Mouse (Mus musculus) c-Kit-positive CD71-negative TER-119-negative erythroid progenitor cells, embryonic 14.5 days (primary cell): Measurements from ENCODE around the gene Ptpru.
"Not testable (repeated sequence)": the region's sequence is repeated elsewhere in the genome, so short reads cannot be mapped to it uniquely, and the experiment has no call there.

ENCODE experiments used
- DNase-seq: peaks from one replicate; pipeline ENCODE4 v3.0.0-alpha.2; 2013; ENCODE audit warnings: low read depth

Ptpru gene

GRCm38 (mm10) chr4:131833971-131834609, 4.0 kb downstream of the Ptpru start:
- DNase-seq = no peak

- no peak for DNase-seq
Observed at GRCm38 (mm10) chr4:131832759-131833407, 5.2 kb downstream of the Ptpru start.

DNA sequence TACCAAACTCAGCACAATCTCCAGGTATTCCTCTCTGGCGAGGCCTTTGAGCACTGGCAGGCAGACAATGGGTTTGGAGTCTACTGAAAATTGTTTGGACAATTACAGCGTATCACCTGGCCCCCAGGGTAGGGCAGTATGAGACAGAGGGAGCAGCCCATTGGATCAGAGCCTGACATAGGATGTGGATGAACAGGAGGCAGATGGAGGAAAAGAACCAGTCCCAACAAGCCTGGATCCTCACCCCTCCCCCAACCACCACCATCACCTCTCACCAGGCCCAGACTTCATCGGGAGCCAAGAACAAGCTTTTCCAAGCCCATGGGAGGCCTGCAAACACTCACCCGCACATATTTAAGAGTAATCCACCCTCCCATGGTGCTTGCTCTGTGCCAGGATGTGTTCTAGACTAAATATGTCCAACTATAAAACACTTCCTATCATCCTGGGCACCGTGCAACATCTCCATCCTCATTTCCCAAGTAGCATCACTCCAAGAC, 6.5 kb downstream of the Ptpru start:
- DNase-seq = no peak

DNA sequence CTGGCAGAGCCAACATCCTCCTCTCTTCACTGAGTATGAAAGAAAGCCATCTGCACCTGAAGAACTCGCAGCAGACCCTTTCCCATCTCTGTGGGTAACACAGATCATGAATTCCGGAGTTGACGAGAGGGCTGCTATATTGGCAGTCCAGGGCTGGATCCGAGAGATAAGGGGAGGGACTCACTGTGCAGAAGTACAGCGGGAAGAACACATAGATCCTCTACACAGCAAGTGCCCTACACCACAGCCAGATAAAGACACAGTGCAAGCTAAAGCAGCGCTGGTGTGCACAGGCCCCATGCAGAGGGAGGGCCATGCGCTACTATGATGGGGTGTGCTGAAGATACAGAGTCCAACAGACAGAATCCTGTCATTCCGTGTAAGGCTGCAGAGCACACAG, 9.0 kb downstream of the Ptpru start:
- DNase-seq = no peak

GRCm38 (mm10) chr4:131826905-131827304, 11.2 kb downstream of the Ptpru start:
- no peak for DNase-seq

GRCm38 (mm10) chr4:131825830-131826229, 12.3 kb downstream of the Ptpru start:
- DNase-seq = no peak

DNA sequence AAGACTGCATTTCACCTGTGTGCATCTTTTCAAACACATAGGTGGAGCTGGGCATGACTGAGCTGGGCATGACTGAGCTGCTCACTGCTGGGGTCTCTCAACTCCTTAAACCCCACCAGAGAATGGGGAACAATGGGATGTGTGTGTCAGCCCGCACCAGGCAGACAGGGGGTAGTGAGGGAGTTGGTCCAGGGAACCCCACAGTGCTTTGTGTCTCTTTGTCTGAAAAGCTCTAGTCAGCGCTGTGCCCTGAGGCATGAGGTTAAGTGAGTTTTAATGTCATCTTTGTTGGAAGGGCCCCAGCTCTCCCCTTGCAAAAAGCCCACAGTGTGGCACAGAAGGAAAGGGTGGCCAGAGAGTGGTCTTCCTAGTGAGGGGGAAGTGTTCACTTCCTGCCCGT, 13.1 kb downstream of the Ptpru start:
- DNase-seq = no peak

DNA sequence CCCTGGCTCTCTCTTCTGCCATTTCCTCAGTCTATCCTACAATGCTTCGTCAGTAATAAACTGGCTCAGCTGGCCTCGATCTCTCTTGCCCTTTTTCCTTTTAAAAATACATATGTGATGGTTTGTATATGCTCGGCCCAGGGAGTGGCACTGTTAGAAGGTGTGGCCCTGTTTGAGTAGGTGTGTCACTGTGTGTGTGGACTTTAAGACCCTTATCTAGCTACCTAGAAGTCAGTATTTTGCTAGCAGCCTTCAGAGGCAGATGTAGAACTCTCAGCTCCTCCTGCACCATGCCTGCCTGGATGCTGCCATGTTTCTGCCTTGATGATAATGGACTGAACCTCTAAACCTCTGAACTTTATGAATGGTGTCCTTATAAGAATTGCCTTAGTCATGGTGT, 15.5 kb downstream of the Ptpru start:
- DNase-seq = no peak

DNA sequence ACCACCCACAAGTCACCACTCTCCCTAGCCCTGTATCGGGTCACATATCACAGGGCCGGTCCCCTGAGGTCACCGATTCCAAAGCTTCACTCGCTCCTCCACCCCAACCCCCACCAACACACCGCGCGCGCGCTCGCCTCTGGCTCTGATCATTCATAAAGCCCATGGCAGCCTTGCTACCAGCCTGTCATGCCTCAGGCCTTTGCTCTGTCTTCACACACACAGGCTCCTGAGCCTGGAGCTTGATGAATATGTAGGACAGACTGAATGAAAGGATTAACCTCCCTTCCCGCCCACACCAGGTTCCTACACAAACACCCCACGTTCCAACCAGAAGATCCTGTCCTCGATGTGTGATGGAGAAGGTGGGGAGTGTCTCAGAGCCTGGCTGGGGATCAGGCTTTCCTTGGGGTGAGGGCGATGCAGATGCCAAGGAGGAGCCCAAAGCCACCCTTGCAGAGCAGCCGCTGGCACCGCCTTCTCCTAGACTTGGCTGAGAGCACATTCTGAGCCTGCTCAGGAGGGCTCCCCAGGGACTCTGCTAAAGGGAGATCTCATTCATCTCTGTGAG, 16.8 kb downstream of the Ptpru start:
- DNase-seq = no peak

DNA sequence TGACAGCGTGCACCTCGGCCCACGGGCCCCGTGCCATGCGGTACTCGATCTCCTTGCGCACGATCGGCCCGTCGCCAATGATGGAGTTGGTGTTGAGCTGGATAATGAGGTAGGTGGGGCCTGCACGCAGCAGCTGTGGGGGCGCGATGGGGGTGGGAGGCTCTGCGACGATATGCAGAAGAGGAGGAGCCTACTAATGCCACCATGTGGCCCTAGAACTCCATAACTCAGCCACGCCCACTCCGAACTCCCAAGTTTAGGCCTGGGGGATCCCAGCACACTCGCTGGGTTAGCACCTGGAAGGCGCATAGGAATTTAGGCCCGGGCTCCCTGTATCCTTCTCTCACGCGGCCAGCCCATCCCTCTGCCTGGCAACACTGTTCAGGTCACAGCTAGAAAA, 19.2 kb downstream of the Ptpru start:
- DNase-seq = no peak

DNA sequence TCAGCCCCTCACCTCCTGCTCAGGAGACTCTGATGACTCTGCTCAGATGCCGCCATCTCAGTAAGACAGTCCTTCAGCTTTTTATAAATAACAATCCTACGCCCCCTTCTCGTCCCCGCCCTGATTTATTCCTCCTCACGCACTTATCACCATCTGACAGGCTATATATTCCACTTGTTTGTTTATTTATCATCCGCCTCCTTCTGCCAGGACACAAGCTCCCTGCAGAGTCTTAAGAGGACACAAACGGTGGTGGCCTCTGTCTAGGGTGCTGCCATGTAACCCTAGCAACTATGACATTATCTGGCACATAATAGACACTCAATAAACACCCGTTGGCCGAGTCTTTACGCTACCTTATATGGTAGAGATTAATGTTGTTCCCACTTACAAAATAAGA, 22.3 kb downstream of the Ptpru start:
- no peak for DNase-seq

DNA sequence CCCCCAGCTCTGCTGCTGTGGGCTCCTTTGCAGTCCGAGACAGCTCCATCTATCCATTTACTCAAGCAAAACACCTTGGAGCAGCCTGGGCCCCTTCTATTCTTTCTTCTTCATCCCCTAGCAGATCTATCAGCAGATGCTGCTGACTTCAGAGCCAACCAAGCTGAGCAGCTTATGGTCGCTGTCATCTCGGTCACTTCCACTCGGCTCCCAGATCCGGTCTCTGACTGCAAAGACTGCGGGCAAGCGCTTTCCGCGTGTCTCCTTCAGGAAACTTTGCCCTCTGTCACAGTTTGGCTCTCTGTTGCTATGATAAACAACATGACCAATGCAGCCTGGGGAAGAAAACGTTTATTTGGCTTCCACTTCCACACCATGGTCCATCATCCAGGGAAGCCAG, 23.2 kb downstream of the Ptpru start:
- DNase-seq = no peak

DNA sequence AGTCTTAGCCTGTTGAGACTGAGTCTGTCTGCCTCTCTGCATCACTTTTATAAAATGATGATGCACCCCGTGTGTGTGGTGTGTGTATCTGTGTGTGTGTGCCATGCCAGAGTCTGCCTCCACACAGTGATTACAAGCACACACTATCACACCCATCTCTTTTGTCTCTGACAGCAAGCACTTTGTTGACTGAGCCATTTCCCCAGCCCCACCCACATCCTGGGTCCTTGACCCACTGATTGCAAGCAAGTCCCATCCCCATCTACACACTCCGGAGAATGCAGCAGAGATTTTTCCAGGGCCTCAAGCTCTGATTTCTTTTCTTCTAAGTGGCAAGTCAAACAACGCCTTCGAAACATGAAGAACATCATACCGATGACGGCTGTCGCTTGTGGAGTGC, 24.3 kb downstream of the Ptpru start:
- DNase-seq = no peak

DNA sequence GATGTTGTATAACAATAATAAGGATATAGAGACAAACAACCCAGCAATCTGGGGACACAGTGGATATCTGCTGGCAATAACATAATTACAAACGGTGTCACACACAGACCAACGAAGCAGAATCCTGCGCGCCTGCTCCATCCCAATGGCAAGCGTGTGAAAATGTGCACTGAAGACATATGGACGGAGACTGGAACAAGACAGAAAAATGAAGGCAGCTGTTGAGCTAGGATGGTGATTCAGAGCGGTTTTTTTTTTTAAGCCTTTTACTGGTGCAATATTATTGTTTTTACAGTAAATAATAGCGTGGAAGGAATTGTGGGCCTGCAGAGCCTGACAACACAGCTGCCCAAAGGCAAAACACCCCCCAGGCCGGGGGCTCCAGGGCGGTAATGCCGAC, 25.6 kb downstream of the Ptpru start:
- DNase-seq = no peak

- DNase-seq = no peak
Observed at GRCm38 (mm10) chr4:131805255-131805654, 32.8 kb downstream of the Ptpru start.

DNA sequence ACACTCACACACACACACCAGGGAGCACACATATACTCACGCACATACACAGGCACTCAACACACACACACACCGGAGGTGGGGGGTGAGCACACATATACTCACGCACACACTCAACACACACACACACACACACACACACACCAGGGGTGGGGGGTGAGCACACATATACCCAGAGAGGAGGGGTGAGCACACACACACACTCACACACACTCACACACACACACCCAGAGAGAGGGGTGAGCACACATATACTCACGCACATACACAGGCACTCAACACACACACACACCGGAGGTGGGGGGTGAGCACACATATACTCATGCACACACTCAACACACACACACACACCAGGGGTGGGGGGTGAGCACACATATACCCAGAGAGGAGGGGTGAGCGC, 33.4 kb downstream of the Ptpru start:
- DNase-seq = not testable (repeated sequence)

DNA sequence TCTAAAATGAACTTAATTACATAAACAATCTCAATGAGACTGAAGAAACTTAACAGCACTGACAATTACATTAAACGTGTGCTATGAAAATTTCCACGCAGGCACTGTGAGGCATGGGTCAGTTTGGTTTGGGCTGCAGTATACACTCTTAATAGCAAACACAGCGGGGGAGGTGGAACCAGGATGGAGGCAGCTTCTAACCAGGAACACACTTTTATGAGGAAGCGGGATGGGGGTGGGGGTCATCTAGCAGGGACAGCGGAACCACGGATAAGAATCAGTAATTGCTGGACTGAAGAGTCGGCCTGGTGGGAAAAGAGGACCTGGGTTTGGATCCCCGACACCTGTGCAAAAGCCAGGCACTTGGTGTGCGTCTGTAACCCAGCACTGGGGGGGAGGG, 34.2 kb downstream of the Ptpru start:
- no peak for DNase-seq

DNA sequence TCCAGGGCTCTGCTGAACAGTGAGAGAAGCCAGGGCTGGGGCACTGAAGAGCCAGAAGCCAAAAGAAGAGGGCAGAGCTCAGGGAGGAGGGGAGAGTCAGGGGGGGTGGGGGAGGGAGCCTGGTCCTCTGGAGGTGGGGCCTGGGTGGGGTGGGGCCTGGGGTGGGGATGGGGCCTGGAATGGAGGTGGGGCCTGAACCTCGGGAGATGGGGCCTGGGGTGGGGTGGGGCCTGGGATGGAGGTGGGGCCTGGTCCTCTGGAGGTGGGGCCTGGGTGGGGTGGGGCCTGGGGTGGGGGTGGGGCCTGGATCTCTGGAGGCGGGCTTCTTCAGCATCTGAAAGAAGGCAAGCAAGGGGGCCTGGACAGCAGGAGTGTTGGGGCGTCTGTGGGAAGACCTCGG, 39.1 kb downstream of the Ptpru start:
- no peak for DNase-seq

GRCm38 (mm10) chr4:131797920-131798319, 40.2 kb downstream of the Ptpru start:
- no peak for DNase-seq

DNA sequence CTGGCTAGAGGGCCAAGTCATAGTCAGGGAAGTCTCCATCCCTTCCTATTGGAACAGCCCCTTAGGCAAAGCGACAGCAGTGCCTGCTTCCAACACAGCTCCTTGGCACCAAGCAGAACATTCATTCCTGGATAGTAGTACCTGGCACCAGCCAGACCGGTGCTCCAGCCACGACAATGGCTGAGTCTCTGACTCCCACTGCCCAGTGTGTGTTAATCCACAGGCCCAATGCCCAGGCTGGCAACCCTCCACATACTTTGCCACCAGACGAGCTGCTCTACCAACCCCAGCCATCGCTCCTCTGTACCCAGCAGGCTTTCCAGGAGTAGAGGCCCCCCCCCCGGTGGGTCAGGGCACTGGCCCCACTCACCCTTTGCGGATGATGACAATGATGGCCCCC, 40.6 kb downstream of the Ptpru start:
- DNase-seq = no peak

GRCm38 (mm10) chr4:131796312-131797080, 41.6 kb downstream of the Ptpru start:
- DNase-seq = no peak

- no peak for DNase-seq
Observed at GRCm38 (mm10) chr4:131786800-131787199, 51.3 kb downstream of the Ptpru start.

- DNase-seq = peak; percentile 56
Observed at GRCm38 (mm10) chr4:131784034-131784433, 54.1 kb downstream of the Ptpru start.
